Mouse (Mus musculus): Measurements from ENCODE around the gene Il9r.
"Not testable (repeated sequence)": the region's sequence is repeated elsewhere in the genome, so short reads cannot be mapped to it uniquely, and the experiment has no call there.

Gene Il9r

DNA sequence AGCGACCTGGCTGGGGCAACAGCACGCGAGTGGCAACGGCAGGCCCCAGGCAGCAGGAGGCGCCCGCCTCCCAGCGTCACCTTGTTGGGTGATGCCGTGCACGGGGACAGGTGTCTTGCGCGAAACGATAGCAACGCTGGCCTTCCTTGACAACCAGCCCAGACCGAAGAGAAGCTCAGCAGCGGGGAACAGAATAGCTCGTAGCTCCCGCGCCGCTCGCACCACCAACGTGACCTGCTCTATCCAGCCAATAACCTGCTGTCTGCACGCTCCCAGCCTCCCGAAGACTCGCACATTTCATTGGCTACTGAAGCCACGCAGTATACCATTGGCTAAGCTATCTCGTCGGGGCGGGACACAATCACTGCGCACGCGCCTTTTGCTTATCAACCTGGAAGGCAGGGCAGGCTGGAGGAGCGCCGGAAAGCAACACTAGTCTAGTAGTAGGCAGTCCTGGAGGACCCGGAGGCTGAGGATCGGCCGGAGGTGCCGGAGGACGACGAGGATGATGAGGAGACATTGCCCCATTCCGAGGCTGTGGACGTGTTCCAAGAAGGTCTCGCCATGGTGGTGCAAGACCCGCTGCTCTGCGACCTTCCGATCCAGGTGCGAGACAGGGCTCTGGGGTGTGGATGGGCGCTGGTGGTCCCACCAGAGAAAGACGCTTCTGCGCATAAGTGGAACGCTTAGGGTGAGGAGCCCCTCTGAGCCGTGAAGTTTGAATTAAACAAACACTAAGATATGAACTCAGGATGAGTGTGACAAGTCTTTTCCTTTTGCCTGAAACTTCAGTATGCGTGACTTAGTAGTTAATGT is 5.2 kb upstream of the Il9r start, which contains the start of gene Snrnp25:
Gene Snrnp25 (plus strand): TSS at position 358 of the 816 bp plus-strand sequence.
- in situ Hi-C loops (cut with MboI; ENCODE audit: low pct_unique_long_range_greater_than_20kb in 1 of 2, low sequenced_read_pairs in 2 of 2, unreplicated experiment in 1 of 2) = no loop called here

DNA sequence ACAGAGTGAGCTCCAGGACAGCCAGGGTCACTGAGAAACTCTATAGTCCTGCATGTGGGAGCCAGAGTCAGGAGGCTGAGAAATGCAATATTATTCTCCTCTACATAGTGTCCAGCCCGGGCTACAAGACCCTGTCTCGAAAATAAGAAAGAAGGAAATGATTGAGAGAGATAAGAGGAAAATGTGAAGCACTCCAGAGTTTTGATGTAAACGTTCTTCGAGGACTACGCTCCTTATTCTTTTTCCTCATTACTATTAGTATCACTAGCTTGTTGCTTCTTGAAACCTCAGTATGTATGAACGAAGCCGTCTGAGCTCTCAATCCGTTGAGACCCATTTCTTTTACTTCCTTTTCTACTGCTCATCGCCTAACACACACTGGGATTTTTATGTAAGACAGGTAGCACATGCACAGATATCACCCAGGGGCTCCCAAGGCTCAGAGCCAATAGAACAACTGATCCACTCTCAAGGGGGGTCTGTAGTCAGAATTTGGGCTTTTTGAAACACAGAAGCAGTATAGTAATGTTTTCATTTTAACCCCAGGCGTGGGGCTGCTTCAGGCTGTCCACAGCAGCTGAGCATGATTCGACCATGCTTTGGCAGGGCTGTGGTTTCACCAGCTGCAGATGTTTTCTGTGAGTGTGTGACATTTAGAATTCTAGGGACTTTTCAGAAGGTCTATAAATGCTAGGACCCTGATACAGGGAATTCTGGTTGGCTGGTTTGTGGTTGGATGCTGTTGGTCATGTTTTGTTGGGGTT is 2.0 kb upstream of the Il9r start:
- in situ Hi-C loops (cut with MboI; ENCODE audit: low pct_unique_long_range_greater_than_20kb in 1 of 2, low sequenced_read_pairs in 2 of 2, unreplicated experiment in 1 of 2) = no loop called here

DNA sequence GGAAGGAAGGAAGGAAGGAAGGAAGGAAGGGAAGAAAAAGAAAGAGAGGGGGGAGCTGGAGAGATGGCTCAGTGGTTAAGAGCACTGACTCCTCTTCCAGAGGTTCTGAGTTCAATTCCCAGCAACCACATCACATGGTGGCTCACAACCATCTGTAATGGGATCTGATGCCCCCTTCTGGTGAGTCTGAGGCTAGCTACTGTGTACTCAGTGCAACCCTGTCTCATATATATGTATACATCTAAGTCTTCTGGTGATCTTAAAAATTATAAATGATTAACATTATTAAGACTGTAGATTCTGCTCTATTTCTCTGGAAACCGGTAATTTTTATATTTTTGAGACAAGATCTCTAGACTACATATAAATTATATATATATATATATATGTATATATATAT is 913 bp upstream of the Il9r start:
- in situ Hi-C loops (cut with MboI; ENCODE audit: low pct_unique_long_range_greater_than_20kb in 1 of 2, low sequenced_read_pairs in 2 of 2, unreplicated experiment in 1 of 2) = not testable (repeated sequence)

DNA sequence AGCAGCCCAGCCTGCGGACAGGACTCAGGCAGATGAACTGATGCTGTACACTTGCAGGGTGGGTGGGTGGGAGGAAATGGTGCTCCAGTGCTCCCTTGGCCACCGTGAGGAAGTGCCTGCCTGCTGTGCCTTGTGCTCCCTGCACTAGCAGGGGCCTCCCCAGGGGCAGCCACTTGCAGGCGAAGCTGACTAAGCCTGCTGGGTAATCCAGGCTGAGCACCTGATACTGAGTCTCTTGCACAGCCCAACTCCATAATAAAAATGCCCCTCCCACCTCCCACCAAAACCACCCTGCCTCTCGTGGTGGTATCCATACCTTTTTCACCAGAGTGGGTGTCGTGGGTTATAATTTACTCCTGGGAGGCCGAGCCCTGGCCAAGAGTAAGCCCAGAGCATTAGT is 849 bp downstream of the Il9r start:
- in situ Hi-C loops (cut with MboI; ENCODE audit: low pct_unique_long_range_greater_than_20kb in 1 of 2, low sequenced_read_pairs in 2 of 2, unreplicated experiment in 1 of 2) = no loop called here

DNA sequence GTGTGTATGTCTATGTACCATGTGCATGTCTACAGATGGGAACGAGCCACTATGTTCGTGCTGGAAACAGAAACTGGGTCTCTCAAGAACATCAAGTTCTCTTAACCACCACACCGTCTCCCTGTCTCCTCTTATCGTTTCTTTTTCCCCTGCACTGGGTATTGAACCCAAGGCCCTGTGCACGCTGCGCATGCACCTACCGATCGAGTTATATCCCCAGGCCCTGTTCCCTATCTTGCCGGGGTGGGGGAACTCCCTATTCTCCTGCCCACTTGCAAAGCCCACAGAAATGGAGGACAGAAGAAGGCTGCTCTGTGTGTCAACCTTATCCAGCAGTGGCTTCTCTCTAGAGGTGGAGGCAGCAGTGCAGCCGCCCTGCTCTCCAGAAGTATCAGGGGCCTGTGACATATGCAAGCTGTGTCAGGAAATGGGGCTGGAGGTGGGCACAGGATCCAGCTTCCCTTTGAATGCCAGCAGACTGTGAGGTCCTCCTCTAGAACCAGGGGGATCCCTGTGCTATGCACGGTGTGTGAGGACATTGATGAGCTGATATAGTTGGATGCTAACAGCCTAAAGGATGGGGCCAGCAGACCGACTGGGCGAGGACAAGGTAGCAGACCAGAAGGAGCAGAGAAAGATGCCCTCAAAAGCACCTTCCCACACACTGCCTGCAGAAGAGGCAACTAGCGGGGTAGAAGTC is 1.7 kb downstream of the Il9r start:
- in situ Hi-C loops (cut with MboI; ENCODE audit: low pct_unique_long_range_greater_than_20kb in 1 of 2, low sequenced_read_pairs in 2 of 2, unreplicated experiment in 1 of 2) = no loop called here

DNA sequence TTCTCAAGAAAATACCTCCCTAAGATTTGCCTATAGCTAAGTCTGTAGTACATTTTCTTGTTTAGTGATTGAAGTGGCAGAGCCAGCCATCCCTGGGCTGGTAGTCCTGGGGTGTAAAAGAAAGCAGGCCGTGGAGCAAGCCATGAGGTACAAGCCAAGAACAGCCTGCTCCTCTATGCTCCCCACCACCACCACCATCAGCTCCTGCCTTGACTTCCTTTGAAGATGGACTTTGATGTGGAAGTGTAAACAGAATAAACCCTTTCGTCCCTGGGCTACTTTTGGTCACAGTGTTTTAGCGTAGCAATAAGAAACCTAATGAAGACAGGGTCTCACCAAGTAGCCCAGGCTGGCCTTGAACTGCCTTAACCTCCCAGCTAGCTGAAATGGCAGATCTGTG is 2.3 kb downstream of the Il9r start:
- in situ Hi-C loops (cut with MboI; ENCODE audit: low pct_unique_long_range_greater_than_20kb in 1 of 2, low sequenced_read_pairs in 2 of 2, unreplicated experiment in 1 of 2) = no loop called here

DNA sequence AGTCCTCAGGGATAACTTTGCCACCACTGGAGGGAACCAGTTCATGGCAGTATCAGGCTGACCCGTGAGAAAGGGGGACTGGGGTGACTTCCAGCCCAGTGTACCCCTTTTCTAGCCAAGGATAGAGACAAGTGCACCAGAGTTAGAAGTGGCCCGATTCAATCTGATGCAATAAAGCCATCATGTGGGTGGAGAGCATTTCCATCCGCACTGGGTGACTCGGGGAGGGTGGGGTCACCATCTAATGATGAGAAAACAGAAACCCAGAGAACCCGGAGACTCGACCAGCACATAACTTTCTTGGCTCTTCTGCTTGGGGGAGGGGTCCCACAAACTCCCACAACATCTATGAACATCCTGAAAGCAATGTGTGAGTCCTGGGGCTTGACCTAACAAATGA is 3.4 kb downstream of the Il9r start:
- in situ Hi-C loops (cut with MboI; ENCODE audit: low pct_unique_long_range_greater_than_20kb in 1 of 2, low sequenced_read_pairs in 2 of 2, unreplicated experiment in 1 of 2) = no loop called here

DNA sequence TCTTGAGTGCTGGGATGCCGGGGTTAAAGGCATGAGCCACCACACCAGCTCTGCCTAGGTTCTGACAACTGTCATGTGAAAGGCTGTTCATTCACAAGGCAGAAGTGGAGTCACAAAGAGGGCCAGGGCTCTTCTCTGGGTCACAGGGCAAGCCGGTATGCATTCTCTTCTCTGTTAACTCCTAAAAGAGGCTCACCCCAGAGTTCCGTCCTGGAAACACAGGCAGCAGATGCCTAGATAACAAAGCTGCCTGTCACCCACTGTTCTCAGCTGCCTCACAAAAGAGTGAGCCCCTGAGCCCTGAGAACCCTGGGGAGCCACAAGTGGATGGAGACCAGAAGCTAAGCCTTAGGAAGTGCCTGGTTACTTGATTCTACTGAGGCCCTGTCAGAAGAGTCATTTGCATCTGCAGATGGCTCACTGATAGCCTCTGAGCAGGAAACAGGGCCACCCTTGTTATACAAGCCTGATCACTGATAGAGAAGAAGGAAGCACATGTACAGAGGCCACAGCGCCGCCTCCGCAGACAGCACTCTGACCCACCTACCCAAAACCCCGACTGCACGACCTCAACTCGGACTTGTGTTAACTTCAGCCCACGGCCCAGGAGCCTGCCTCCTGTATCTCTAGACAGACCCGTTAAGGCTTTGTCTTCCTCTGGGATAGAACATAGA is 4.1 kb downstream of the Il9r start:
- in situ Hi-C loops (cut with MboI; ENCODE audit: low pct_unique_long_range_greater_than_20kb in 1 of 2, low sequenced_read_pairs in 2 of 2, unreplicated experiment in 1 of 2) = no loop called here

DNA sequence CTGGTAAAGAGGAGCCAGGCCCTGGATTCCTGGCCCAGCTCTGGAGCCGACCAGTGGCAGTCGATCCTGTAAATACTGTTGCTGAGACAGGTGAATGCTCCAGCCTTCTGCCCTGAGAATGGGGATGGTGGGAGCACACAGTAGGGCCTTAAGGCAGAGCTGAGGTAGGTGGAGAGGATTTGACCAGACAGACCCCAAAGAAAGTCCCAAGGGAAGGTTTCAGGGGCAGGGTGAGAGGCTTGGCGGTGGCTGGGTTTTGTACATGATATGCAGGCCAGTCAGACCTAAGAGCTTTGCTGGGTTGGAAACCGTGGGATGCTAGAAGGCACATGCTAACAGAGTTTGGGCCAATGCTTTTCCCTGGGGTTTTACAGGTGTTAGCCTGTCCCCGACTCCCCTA is 5.5 kb downstream of the Il9r start:
- in situ Hi-C loops (cut with MboI; ENCODE audit: low pct_unique_long_range_greater_than_20kb in 1 of 2, low sequenced_read_pairs in 2 of 2, unreplicated experiment in 1 of 2) = no loop called here

DNA sequence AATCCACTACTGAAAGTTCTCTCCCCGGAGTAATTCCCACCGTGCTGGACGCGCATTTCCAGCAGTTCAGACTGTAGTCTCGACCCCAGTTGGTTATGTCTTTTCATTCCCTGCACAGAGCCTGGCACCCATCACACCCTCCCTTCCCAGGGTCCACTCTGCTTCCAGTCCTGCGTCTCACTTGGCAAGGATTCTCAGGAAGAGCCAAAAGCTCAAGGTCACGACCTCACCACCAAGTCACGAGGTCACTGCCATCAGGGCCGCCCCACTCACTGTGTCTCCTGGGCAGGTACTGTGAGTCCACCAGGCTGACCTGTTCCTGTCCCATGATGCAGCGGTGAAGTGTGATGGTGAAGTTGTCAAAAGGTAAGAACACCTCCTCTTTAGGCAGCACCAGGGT is 6.0 kb downstream of the Il9r start:
- in situ Hi-C loops (cut with MboI; ENCODE audit: low pct_unique_long_range_greater_than_20kb in 1 of 2, low sequenced_read_pairs in 2 of 2, unreplicated experiment in 1 of 2) = no loop called here

DNA sequence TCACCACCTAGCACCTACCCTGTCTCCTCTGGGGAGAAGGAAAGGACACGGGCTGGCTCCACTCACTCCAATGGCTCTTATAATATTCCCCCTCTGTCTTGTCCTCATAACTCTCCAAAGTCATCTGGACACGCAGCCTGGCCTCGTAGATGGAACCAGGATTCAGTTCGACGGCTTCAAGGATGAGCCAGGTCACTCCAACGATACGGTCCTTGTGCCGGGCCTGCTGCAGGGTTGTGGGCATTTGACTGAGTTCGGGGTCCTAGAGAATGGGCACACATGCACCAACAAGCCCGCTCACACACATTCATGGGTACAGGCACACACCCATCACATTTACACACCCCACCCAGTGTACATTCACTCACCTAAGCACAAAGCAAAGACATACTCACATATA is 6.9 kb downstream of the Il9r start:
- in situ Hi-C loops (cut with MboI; ENCODE audit: low pct_unique_long_range_greater_than_20kb in 1 of 2, low sequenced_read_pairs in 2 of 2, unreplicated experiment in 1 of 2) = no loop called here

DNA sequence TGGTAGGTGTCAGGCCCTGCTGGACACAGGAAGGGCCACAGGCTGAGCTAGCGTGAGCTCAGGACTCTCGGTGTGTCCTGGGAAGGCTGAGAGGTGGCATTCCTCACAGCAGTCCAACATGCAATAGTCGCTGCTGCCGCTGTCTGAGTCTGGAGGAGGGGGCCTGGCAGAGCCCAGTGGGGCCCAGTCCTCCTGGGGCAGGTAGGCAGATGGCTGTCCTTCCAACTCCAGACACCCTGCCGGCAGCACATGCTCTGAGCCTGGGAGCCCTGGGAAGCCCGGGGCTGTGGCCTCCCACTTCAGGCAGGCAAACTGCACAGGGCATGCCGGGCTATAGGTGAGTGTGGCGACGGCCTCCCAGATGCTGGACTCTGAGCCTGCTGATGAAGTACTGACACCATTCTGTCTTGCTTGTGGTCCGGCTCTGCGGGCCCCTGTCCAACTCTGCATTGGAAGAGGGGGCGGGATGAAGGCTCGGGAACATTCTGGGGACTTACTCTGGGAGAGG is 9.4 kb downstream of the Il9r start:
- in situ Hi-C loops (cut with MboI; ENCODE audit: low pct_unique_long_range_greater_than_20kb in 1 of 2, low sequenced_read_pairs in 2 of 2, unreplicated experiment in 1 of 2) = no loop called here

DNA sequence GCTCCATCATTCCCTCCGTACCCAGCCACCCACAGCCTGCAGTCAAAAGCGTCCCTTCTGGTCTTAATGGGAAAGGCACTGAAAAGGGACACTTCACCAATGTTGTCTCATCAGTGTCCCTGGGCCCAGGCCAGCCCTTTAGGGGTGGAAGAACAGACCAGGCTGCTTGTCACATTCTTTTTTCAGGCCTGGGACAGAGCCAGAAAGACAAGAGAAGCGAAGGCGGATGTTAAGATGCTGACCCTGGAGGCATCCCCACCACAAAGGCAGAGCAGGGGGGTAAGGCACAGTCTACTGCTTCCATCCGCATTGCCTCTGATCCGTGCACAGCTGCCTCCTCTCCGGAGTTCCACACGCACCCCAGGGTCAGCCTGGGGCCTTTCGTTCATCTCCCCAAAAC is 10.0 kb downstream of the Il9r start:
- in situ Hi-C loops (cut with MboI; ENCODE audit: low pct_unique_long_range_greater_than_20kb in 1 of 2, low sequenced_read_pairs in 2 of 2, unreplicated experiment in 1 of 2) = no loop called here

DNA sequence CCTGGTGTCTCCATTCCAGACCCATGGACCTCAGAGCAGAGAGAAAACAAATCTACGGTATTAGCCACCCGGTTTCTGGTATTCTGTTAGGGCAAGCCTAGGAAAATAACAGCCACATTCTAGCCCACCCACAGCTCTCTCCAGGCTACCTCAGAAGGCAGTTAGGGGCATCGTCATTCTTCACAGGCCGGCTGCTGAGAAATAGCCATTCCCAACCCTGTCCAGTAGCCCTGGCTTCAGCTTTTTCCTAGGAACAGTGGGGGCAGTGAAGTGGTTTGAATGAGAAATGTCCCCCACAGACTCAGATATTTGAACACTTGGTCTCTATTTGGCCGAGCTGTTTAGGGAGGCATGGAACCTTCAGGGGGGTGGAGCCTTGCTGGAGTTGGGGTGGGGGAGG is 10.6 kb downstream of the Il9r start:
- in situ Hi-C loops (cut with MboI; ENCODE audit: low pct_unique_long_range_greater_than_20kb in 1 of 2, low sequenced_read_pairs in 2 of 2, unreplicated experiment in 1 of 2) = no loop called here

DNA sequence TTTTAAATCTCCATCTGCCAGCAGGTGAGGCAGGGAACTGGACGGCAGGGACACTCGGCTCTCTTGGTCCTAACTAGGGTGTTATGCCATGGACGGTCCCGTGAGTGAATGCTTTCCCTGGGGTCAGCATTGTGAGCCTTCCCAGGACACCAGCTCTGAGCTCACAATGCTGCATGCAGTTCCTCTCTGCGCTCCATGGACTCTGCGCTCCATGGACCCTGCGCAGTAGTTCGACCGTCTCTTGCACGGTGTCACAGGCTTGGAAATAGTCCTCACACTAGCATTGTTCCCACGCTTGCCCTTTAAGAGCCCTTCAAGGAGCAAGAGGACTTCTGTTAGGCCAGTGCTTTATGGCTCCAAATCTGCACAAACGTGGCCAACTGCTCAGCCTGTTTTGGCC is 11.2 kb downstream of the Il9r start:
- in situ Hi-C loops (cut with MboI; ENCODE audit: low pct_unique_long_range_greater_than_20kb in 1 of 2, low sequenced_read_pairs in 2 of 2, unreplicated experiment in 1 of 2) = no loop called here

DNA sequence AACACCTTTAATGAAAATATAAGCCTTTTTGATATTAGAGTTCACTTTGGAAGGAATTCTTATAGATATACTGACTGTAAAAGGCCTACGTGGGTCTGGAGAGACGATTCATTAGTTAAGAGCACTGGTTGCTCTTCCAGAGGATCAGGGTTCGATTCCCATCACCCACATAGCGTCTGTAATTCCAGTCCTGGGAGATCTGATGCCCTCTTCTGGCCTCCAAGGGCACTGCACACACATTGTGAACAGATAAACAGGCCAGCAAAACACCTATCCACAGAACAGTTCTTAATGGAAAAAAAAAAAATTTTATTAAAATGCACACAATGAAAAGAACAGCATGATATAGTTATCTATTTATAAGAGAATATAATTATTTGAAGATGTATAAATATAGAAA is 12.8 kb downstream of the Il9r start:
- in situ Hi-C loops (cut with MboI; ENCODE audit: low pct_unique_long_range_greater_than_20kb in 1 of 2, low sequenced_read_pairs in 2 of 2, unreplicated experiment in 1 of 2) = no loop called here

DNA sequence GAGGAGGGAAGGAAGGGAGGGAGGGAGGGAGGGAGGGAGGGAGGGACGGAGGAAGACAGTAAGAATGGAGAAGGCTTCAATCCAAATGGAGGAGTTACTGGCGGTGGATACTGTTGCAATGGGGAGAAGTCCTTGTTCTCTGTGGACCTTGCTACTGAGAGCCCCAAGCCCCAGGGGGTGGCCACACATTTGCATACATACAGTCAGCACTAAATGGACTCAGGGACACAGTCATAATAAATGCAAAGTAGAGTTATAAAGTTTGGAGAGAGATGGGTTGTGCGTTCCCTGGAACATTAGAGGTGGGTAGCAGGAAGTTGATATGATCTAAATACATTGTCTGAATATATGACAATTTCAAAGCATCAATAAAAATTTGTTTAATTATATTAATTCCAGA is 14.0 kb downstream of the Il9r start:
- in situ Hi-C loops (cut with MboI; ENCODE audit: low pct_unique_long_range_greater_than_20kb in 1 of 2, low sequenced_read_pairs in 2 of 2, unreplicated experiment in 1 of 2) = no loop called here

DNA sequence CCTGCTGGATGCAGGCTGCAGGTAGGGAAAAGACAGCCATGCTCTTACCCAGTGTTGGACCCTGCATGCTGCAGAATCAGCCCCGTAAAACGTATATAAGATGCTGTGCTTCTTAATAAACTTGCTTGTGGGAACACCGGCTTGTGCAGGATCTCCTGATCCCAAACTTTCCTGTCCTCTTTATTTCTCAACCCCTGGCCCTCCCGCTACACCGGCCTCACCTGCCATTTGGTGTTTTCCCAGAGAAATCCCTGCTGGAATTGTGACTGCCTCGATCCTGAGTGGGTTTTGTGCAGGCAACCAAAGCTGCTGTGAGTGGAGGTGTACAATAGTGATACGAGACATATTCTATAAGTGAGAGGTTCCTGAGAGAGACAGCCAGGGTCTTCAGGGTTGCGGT is 15.6 kb downstream of the Il9r start:
- in situ Hi-C loops (cut with MboI; ENCODE audit: low pct_unique_long_range_greater_than_20kb in 1 of 2, low sequenced_read_pairs in 2 of 2, unreplicated experiment in 1 of 2) = loop anchor here in 1 of 2 experiments (5.0 kb wide), 1 partner anchor 133 kb away; no protein-coding TSS in a partner anchor
